Mouse (Mus musculus) urinary bladder, postnatal 14 days (tissue): ENCODE results near the gene Vmn1r173.
"Not testable (repeated sequence)": the region's sequence is repeated elsewhere in the genome, so short reads cannot be mapped to it uniquely, and the experiment has no call there.

ENCODE experiments used
- DNase-seq: peaks from one replicate; pipeline ENCODE4 v3.0.0; 2021; ENCODE audit warnings: low spot score

Vmn1r173 gene

GRCm38 (mm10) chr7:23700403-23700802 is at the start of gene Vmn1r173:
Gene Vmn1r173 (plus strand): TSS chr7:23700703.
- DNase-seq = not testable (repeated sequence)

GRCm38 (mm10) chr7:23658016-23658415 is 42.5 kb upstream of the Vmn1r173 start, which contains the start of gene Vmn1r172:
Gene Vmn1r172 (plus strand): TSS chr7:23658316.
- DNase-seq = no peak

GRCm38 (mm10) chr7:23751970-23752369 is 51.5 kb downstream of the Vmn1r173 start, which contains the start of gene Vmn1r174:
Gene Vmn1r174 (plus strand): TSS chr7:23752270.
- not testable (repeated sequence) for DNase-seq
